Mouse (Mus musculus): ENCODE data around the gene Ankrd12. TPM values are rescaled to one million over a fixed set of nuclear protein-coding genes. Genes with fewer than 3 reads are reported as not detected.
"Not testable (repeated sequence)": the region's sequence is repeated elsewhere in the genome, so short reads cannot be mapped to it uniquely, and the experiment has no call there.

The Ankrd12 gene
- total RNA-seq, 1 experiment from 2014 or later, result 62.8 TPM

- no peak for ATAC-seq (replicated peaks; ENCODE audit: low read depth, poor library complexity, severe bottlenecking)
These were observed 13.4 kb upstream of the Ankrd12 start for GRCm38 (mm10) chr17:66090251-66090650.

DNA sequence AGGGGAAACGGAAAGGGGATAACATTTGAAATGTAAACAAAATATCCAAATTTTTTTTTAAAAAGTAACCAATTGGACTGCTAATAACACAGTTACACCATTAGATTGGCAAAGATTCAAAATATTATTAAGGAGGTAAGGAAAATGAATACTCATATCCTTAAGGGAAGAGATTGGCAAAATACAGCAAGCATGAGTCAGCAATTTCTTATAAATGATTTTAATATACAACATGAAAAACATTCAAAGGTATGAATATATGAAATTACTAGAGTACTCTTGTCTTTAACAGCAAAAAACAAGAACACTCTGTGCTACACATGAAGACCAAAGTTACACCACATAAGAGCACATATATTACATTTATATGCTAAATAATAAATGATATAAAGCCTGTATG lies 8.1 kb upstream of the Ankrd12 start:
- ATAC-seq (replicated peaks; ENCODE audit: low read depth, poor library complexity, severe bottlenecking), result no peak

GRCm38 (mm10) chr17:66084486-66084885 lies 7.6 kb upstream of the Ankrd12 start:
- 0 out of 2 replicates have a peak, but pooled peaks have one; percentile 18 for ATAC-seq (replicated peaks; ENCODE audit: low read depth, poor library complexity, severe bottlenecking)

DNA sequence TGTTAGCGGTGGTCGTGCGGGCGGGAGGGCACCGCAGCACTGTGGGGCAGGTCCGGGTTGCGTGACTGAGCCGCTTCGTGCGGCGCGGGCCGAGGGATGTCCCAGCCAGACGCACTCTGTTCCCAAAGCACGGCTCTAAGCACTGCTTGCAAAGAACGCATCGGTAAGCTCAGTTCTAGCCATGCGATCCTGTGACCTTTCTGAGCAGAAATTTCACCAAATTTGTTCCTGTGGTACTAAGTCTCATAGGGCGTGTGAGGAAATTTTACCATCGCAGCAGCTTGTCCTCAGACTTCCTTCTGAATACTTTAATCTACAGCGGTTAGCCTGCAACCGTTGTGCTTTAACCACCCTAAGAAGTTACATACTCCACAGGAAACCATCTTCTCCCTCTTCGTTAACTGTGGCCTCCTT lies 555 bp upstream of the Ankrd12 start:
- ATAC-seq (replicated peaks; ENCODE audit: low read depth, poor library complexity, severe bottlenecking), result peak; percentile 40

DNA sequence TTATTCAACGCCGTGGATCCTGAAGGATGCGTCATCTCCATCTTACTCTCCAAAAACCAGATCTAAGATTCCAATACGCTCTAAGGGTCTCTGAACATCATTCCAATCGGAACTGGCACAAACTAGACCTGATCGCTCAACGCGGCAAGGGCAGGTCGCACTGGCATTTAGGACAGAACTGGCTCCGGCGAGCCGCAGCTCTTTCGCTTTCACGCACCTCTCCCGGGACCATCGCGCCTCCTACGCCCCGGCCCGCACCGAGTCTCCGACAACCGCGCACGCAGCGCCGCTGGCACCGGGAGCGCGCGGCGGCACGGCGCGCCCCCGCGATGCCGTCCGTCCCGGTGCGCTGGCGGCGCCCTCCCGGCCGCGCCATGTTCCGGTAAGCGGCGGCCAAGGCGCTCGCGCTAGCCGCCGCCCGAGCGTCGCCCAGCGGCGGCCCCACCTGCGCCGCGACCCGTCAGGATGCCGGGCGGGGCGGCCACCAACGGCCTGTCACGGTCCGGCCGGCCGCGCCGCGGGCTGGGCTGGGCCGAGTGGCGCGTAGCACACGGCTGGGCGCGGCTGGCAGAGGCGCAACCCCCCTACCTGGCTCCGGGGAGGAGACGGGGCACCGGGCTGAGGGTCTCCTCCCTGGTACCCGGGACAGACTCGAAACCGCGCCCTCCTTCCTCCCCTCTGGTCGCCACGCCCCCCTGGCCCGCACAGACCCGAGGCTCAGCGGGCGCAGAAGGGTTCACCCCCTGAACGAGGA lies 538 bp downstream of the Ankrd12 start:
- no peak for ATAC-seq (replicated peaks; ENCODE audit: low read depth, poor library complexity, severe bottlenecking)

GRCm38 (mm10) chr17:66075827-66076173 lies 1.1 kb downstream of the Ankrd12 start:
- ATAC-seq (replicated peaks; ENCODE audit: low read depth, poor library complexity, severe bottlenecking), result peak; percentile 19

DNA sequence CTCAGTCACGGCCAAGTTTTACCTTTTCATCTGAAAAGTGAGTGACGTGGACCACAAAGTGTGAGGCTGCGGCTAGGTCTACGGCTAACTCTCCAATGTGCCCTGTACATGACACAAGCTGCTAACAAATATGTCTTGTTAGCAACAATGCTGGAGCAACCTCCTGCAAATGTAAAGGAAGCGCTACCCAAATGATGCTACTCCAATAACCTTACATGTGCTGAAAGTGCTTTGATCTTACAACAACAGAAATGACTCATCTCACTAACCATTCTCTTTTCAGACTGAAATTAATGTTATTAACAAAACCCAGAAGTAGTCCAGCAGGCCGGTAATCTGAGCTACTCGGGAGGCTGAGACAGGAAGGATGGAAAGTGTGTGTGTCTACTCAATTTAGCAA lies 2.9 kb downstream of the Ankrd12 start:
- no peak for ATAC-seq (replicated peaks; ENCODE audit: low read depth, poor library complexity, severe bottlenecking)

GRCm38 (mm10) chr17:66069036-66069435 lies 7.9 kb downstream of the Ankrd12 start:
- not testable (repeated sequence) for ATAC-seq (replicated peaks; ENCODE audit: low read depth, poor library complexity, severe bottlenecking)

DNA sequence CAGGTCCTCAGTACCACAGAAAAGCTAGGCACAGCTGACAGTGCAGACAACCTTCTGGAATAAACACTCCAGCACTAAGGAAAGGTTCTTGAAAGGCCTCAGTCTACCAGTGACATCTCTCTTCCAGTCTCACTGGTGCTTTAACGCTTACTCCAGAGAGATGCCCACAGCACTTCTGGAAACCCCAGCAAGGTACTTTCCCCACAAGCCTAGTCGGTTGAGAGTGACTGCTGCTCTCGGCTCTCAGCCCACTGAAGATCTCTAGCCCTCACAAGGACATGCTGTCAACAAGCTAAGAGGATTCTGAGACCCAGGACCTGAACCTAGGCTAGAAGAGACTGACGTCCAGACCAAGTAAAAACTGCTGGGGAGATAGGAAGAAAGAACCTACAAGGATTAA lies 11.8 kb downstream of the Ankrd12 start:
- ATAC-seq (replicated peaks; ENCODE audit: low read depth, poor library complexity, severe bottlenecking), result no peak

DNA sequence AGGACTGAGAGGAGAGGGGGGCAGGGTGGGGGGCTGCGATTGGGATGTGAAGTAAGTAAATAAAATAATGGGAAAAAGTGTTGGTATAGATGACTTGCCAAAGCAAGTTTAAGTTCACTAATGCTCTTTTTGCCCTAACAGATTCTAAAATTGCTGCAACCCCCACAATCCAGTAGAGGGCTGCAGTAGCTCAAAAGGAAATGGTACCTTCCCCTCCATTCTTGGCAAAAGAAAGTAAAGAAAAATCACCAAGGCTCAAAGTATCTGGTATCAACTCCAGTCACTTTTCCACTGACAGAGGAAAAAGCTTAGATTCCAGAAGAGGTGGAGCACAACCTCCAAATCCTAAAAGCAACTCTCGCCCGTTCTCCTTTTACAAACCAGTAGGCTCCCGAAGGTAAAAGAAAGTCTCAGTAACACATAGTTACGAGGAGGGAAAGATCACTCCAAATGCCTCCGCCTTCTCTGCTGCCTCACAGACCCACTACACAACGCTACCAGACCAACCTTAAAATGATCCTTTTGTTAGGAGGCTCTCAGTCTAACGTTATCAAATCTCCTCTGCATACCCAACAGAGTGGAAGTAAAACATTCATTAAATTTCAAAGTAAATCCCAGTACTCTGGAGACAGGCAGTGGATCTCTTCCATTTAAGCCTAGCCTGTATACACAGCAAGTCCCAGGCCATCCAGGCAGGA lies 15.5 kb downstream of the Ankrd12 start:
- ATAC-seq (replicated peaks; ENCODE audit: low read depth, poor library complexity, severe bottlenecking), result no peak

- no peak for ATAC-seq (replicated peaks; ENCODE audit: low read depth, poor library complexity, severe bottlenecking)
These were observed 18.7 kb downstream of the Ankrd12 start for GRCm38 (mm10) chr17:66058160-66058559.

DNA sequence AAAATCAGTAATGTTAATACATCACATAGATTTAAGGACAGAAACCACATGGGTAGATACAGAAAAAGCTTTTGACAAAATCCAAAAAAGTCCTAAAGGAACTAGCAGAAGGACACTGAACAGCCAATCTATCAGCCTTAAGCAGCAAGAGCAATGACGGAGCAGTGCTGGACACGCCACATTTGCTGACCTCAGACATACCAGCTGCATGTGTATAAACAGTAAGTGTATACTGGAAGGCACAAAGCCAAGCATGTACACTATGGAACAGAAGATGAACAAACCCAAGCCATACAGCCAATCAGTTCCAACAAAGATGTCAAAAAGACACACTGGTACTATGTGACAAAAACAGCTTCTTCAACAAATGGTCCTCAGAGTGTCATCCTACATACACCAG lies 19.7 kb downstream of the Ankrd12 start:
- no peak for ATAC-seq (replicated peaks; ENCODE audit: low read depth, poor library complexity, severe bottlenecking)

DNA sequence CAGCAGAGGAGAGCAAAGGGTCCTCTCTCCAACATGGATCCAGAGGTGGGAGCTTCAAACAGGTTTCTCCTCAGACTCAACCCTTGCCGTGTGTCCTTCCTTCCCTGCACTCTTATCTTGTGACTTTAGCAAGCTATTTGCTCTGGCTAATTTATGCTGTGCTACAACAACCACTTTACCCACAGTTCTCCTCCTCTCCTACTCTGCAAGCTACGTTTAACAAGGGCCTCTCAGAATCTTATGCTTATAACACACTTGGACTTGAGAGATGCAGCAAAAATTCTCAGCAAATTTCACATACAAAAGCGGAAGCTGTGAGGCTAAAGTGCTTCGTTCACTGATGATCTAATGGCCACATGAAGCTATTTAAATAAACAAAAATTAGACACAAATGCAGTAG lies 23.5 kb downstream of the Ankrd12 start:
- ATAC-seq (replicated peaks; ENCODE audit: low read depth, poor library complexity, severe bottlenecking), result no peak

DNA sequence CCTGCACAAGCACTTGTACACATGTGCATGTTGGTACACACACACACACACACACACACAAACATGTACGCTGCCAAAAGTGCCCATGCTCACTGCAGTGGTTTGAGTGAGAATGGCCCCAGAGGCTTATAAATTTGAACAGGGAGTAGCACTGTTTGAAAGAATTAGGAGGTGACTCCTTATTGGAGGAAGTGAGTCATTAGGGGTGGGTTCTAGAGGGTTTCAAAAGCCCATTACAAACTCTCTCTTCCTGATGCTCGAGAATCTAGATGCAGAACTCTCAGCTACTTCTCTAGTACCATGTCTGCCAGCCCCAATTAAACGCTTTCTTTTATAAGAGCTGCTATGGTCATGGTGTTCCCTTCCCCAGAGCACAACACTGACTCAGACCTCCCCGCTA lies 28.1 kb downstream of the Ankrd12 start:
- ATAC-seq (replicated peaks; ENCODE audit: low read depth, poor library complexity, severe bottlenecking), result peak; percentile 32; the same call in 1 of the 2 replicates

GRCm38 (mm10) chr17:66048199-66048598 lies 28.7 kb downstream of the Ankrd12 start:
- ATAC-seq (replicated peaks; ENCODE audit: low read depth, poor library complexity, severe bottlenecking), result peak; percentile 52

GRCm38 (mm10) chr17:66043679-66044078 lies 33.2 kb downstream of the Ankrd12 start:
- ATAC-seq (replicated peaks; ENCODE audit: low read depth, poor library complexity, severe bottlenecking), result not testable (repeated sequence)

- no peak for ATAC-seq (replicated peaks; ENCODE audit: low read depth, poor library complexity, severe bottlenecking)
These were observed 35.9 kb downstream of the Ankrd12 start for GRCm38 (mm10) chr17:66041020-66041419.

DNA sequence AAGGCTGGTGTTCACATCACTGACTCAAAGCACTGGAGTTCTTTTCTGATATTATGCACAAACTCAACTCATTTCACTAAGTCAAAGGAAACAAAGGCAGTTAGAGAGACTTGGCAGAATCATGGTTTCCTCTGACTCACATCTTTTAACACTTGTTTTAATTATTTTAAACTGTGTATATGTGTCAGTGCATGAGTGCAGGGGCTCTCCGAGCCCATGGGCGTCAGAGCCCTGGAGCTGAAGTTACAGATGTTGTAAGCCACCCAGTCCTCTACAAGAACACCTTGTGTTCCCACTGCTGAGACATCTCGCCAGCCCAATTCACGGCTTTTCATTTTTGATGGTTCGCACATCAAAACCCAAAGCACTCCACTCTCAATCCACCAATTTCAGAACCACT lies 43.6 kb downstream of the Ankrd12 start:
- ATAC-seq (replicated peaks; ENCODE audit: low read depth, poor library complexity, severe bottlenecking), result no peak

DNA sequence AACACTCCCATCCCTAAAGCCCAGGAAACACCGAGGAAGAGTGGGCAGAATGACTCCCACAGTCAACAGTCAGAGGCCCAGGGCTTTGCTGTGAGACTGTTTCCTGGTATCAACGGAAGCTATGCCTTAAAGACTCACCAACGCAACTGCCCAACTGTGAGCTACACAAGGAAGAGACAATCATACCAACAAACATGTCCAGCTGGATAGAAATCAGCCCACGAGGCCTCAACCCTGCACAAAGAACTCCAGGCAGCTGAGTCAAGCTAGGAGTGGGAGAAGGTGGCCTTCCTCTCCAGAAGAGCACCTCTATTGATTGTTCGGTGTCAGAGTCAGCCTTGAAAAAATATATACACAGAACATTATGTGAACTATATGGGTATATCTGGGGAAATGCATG lies 44.9 kb downstream of the Ankrd12 start:
- no peak for ATAC-seq (replicated peaks; ENCODE audit: low read depth, poor library complexity, severe bottlenecking)

DNA sequence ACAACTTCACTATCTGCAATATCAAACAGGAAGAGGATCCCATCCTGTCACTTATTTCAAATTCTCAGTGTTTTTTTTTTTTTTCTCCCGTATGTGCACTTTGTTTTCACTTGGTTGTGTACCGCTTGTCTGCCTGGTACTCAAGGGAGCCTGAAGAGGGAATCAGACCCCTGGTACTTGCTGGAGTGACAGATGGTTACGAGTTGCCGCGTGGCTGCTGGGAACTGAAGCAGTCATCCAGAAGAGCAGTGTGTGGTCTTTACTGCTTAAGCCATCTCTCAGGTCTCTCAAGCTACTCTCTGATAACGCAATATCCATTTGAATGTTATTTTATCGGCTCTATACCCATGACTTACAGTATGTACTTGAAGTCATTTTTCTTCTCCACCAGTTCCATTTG lies 52.7 kb downstream of the Ankrd12 start:
- ATAC-seq (replicated peaks; ENCODE audit: low read depth, poor library complexity, severe bottlenecking), result no peak

- ATAC-seq (replicated peaks; ENCODE audit: low read depth, poor library complexity, severe bottlenecking), result no peak
These were observed 65.1 kb downstream of the Ankrd12 start for GRCm38 (mm10) chr17:66011790-66012189.

- no peak for ATAC-seq (replicated peaks; ENCODE audit: low read depth, poor library complexity, severe bottlenecking)
These were observed 69.0 kb downstream of the Ankrd12 start for GRCm38 (mm10) chr17:66007892-66008291.
